Mouse (Mus musculus): Measurements from ENCODE around the gene Tmem210. TPM values are rescaled to one million over a fixed set of nuclear protein-coding genes. Genes with fewer than 3 reads are reported as not detected.

Tmem210 gene
- total and polyA plus RNA-seq, 3 experiments, result not detected

DNA sequence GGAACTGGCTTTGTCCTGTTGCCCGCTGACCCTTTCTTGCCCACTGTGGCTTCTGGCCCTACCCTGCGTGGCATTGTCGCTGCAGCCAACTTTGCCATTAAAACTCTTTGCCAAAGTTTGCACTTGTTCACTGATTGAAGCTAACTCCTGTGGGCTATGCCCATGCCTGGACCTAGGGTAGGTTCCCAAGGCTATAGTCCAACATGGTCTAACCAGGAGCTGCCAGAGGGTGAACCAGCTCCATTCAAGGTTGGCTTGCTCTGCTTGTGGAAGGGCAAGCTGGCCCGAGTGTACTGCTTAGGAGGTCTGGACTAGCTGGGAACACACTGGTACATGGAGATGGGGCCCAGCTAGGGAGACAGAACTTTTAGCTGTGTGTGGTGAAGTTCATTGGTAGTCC lies 43.8 kb upstream of the Tmem210 start:
- in situ Hi-C loops (cut with MboI; ENCODE audit: low pct_ligation_motif_present, low pct_unique_long_range_greater_than_20kb, low sequenced_read_pairs), result no loop called here
- H3K4me2 ChIP-seq (ENCODE audit: insufficient read depth, low read depth, poor library complexity, severe bottlenecking), result no peak overlapping the region
- DNase-seq (ENCODE audit: extremely low read depth), result no peak
- H3K27ac ChIP-seq (ENCODE audit: insufficient read depth, low read depth), result no peak overlapping the region
- no peak overlapping the region for H3K4me3 ChIP-seq (replicated peaks in 1 of 3; ENCODE audit: low read depth in 2 of 3, low read length in 2 of 3, poor library complexity in 1 of 3)
- H3K27me3 ChIP-seq (replicated peaks), result peaks cover 19% of the 10 kb centered on the region
- H3K4me1 ChIP-seq (ENCODE audit: control insufficient read depth in 1 of 2, insufficient read depth in 2 of 2), result peaks cover 8 to 16% of the 10 kb centered on the region in 2 experiments
- no peaks in the 10 kb centered on the region for H3K9me3 ChIP-seq (replicated peaks; ENCODE audit: low read length)
- no peak overlapping the region for H3K9ac ChIP-seq (ENCODE audit: insufficient read depth, low read depth)
- TF ChIP-seq POLR2A (IDR thresholded peaks at IDR 0.05; ENCODE audit: low read depth, low read length) (peak; percentile 14; the same call in 1 of the 2 replicates), POLR2AphosphoS2 (IDR thresholded peaks at IDR 0.05; ENCODE audit: low read depth, low read length) (no peak), CTCF (conservative IDR thresholded peaks at IDR 0.05 in 1 of 2, IDR thresholded peaks at IDR 0.05 in 1 of 2; ENCODE audit: low read depth in 2 of 2, low read length in 2 of 2) (no peak)
- dilution Hi-C loops (cut with MboI; ENCODE audit: extremely low pct_ligation_motif_present, extremely low pct_unique_long_range_greater_than_20kb, low sequenced_read_pairs), result no loop called here
- no peaks in the 10 kb centered on the region for H3K79me2 ChIP-seq (replicated peaks; ENCODE audit: control insufficient read depth, extremely low read depth, insufficient read depth, poor library complexity, severe bottlenecking)
- peaks cover 43 to 58% of the 10 kb centered on the region in 2 experiments for H3K36me3 ChIP-seq (replicated peaks in 1 of 2; ENCODE audit: control insufficient read depth in 1 of 2, insufficient read depth in 1 of 2, low read length in 1 of 2)

- Histone ChIP-seq H3K4me3 (replicated peaks in 1 of 3; ENCODE audit: low read depth in 2 of 3, low read length in 2 of 3, poor library complexity in 1 of 3) (no peak within 1 kb of the TSS), H3K4me2 (ENCODE audit: insufficient read depth, low read depth, poor library complexity, severe bottlenecking) (no peak within 1 kb of the TSS), H3K9ac (ENCODE audit: insufficient read depth, low read depth) (no peak within 1 kb of the TSS), H3K9me3 (replicated peaks; ENCODE audit: low read length) (no peaks in the 10 kb centered on the region), H3K4me1 (ENCODE audit: control insufficient read depth in 1 of 2, insufficient read depth in 2 of 2) (peaks cover 3% of the 10 kb centered on the region in 2 experiments), H3K27ac (ENCODE audit: insufficient read depth, low read depth) (no peak within 1 kb of the TSS), H3K36me3 (replicated peaks in 1 of 2; ENCODE audit: control insufficient read depth in 1 of 2, insufficient read depth in 1 of 2, low read length in 1 of 2) (peaks cover 64 to 81% of the 10 kb centered on the region in 2 experiments), H3K79me2 (replicated peaks; ENCODE audit: control insufficient read depth, extremely low read depth, insufficient read depth, poor library complexity, severe bottlenecking) (no peaks in the 10 kb centered on the region), H3K27me3 (replicated peaks) (peaks cover 6% of the 10 kb centered on the region)
- DNase-seq (ENCODE audit: extremely low read depth), result no peak
- in situ Hi-C loops (cut with MboI; ENCODE audit: low pct_ligation_motif_present, low pct_unique_long_range_greater_than_20kb, low sequenced_read_pairs) (no loop called here), dilution Hi-C loops (cut with MboI; ENCODE audit: extremely low pct_ligation_motif_present, extremely low pct_unique_long_range_greater_than_20kb, low sequenced_read_pairs) (no loop called here)
- TF ChIP-seq ELF1 (IDR thresholded peaks at IDR 0.05; ENCODE audit: low read depth, low read length), result no peak
- no peak for TF ChIP-seq MYC (IDR thresholded peaks at IDR 0.05; ENCODE audit: low read depth, low read length)
- no peak for TF ChIP-seq ZNF384 (IDR thresholded peaks at IDR 0.05; ENCODE audit: low read depth, low read length)
- TF ChIP-seq JUN (IDR thresholded peaks at IDR 0.05; ENCODE audit: insufficient read depth, low read depth, low read length), result no peak
- TF ChIP-seq PAX5 (IDR thresholded peaks at IDR 0.05; ENCODE audit: low read length), result no peak
- no peak for TF ChIP-seq JUND (conservative IDR thresholded peaks at IDR 0.05; ENCODE audit: low read depth, low read length)
- TF ChIP-seq USF2 (conservative IDR thresholded peaks at IDR 0.05; ENCODE audit: low read depth, low read length), result no peak
- no peak for TF ChIP-seq USF1 (IDR thresholded peaks at IDR 0.05; ENCODE audit: low read depth, low read length)
- TF ChIP-seq MXI1 (IDR thresholded peaks at IDR 0.05; ENCODE audit: low read depth, low read length), result no peak
- no peak for TF ChIP-seq TCF12 (IDR thresholded peaks at IDR 0.05; ENCODE audit: low read depth, low read length)
- TF ChIP-seq SMC3 (IDR thresholded peaks at IDR 0.05; ENCODE audit: low read depth, low read length), result no peak
- no peak for TF ChIP-seq CHD2 (IDR thresholded peaks at IDR 0.05; ENCODE audit: low read length)
- TF ChIP-seq E2F4 (IDR thresholded peaks at IDR 0.05; ENCODE audit: insufficient replicate concordance, low read depth, low read length), result no peak
- no peak for TF ChIP-seq CHD1 (IDR thresholded peaks at IDR 0.05; ENCODE audit: low read depth, low read length)
- no peak for TF ChIP-seq POLR2AphosphoS2 (IDR thresholded peaks at IDR 0.05; ENCODE audit: low read depth, low read length)
- TF ChIP-seq KAT2A (IDR thresholded peaks at IDR 0.05; ENCODE audit: insufficient replicate concordance, low read length), result no peak
- TF ChIP-seq MAZ (IDR thresholded peaks at IDR 0.05; ENCODE audit: low read depth, low read length), result no peak
- TF ChIP-seq MAFK (IDR thresholded peaks at IDR 0.05; ENCODE audit: insufficient replicate concordance, low read length), result no peak
- no peak for TF ChIP-seq SIN3A (IDR thresholded peaks at IDR 0.05; ENCODE audit: low read length)
- TF ChIP-seq TBP (conservative IDR thresholded peaks at IDR 0.05; ENCODE audit: low read depth, low read length), result no peak
Measured at GRCm38 (mm10) chr2:25246183-25247072, 41.5 kb upstream of the Tmem210 start, which contains the start of gene AL732309.1. TSS of gene AL732309.1 (minus strand) at chr2:25246863.
